Mouse (Mus musculus) spleen, adult 2 months (tissue): ENCODE results near the gene Cdk18. TPM values are rescaled to one million over a fixed set of nuclear protein-coding genes. Genes with fewer than 3 reads are reported as not detected.
A peak's percentile ranks its signal among the peaks of the same experiment; 100 is the strongest.

ENCODE experiments used
- DNase-seq, 2 experiments: peaks; one replicate each; pipeline versions ENCODE4 v3.0.0 to v3.0.0-alpha.2; 2012 to 2021; ENCODE audit warnings: low spot score in 2 of 2, low read depth in 1 of 2
- H3K27ac ChIP-seq: fragments of 200-500 bp; 2 replicates; pipeline ENCODE4 v1.5.1; 2012; ENCODE audit warnings: low read length, inconsistent platforms; ENCODE audit not compliant: insufficient read depth
- H3K27me3 ChIP-seq: fragments of 200-500 bp; 2 replicates; pipeline ENCODE4 v1.6.1; 2012; ENCODE audit warnings: mild to moderate bottlenecking, moderate library complexity, low read length, inconsistent platforms; ENCODE audit not compliant: control insufficient read depth, insufficient read depth
- H3K36me3 ChIP-seq: fragments of 200-500 bp; 2 replicates; pipeline ENCODE4 v1.6.1; 2012; ENCODE audit warnings: mild to moderate bottlenecking, low read length, inconsistent platforms; ENCODE audit not compliant: control insufficient read depth, insufficient read depth
- H3K4me1 ChIP-seq: fragments of 200-500 bp; 2 replicates; pipeline ENCODE4 v1.6.1; 2011; ENCODE audit warnings: inconsistent platforms; ENCODE audit not compliant: control insufficient read depth, insufficient read depth, insufficient read length
- H3K4me3 ChIP-seq: fragments of 200-500 bp; 2 replicates; pipeline ENCODE4 v1.5.1; 2011; ENCODE audit warnings: mild to moderate bottlenecking, inconsistent platforms; ENCODE audit not compliant: insufficient read depth, insufficient read length; ENCODE audit errors: extremely low read depth
- CTCF ChIP-seq: fragments of 200-500 bp; IDR thresholded peaks from 2 replicates; pipeline ENCODE4 v1.5.1; 2011; ENCODE audit warnings: mild to moderate bottlenecking, inconsistent platforms; ENCODE audit not compliant: insufficient read depth, insufficient read length, insufficient replicate concordance; ENCODE audit errors: extremely low read depth
- POLR2A ChIP-seq: fragments of 200-500 bp; IDR thresholded peaks from 2 replicates; pipeline ENCODE4 v1.6.1; 2011; ENCODE audit warnings: low read depth, low read length, inconsistent platforms
- WGBS: fragments of 180-500 bp; shearing (Covaris S2); methylation state at CpG from one replicate; pipeline ENCODE4 v1.1.7; 2018; 5-methylcytosine and 5-hydroxymethylcytosine counted together
- polyA plus RNA-seq: library from polyadenylated mRNA; depleted of rRNA; stranded (reverse); fragments of >200 nt; gene quantifications from 2 replicates; pipeline ENCODE4 v1.2.3, GENCODE M21; 2012

Gene Cdk18
- polyA plus RNA-seq, 1 experiment = 2.3 TPM

GRCm38 (mm10) chr1:132113098-132113497, 26.4 kb downstream of the Cdk18 start:
- no peak overlapping the region for H3K4me3 ChIP-seq
- no peaks in the 10 kb centered on the region for H3K27me3 ChIP-seq
- 59% methylated on average over 3 of the region's 3 CpGs for WGBS
- no peaks in the 10 kb centered on the region for H3K4me1 ChIP-seq
- no peak overlapping the region for H3K27ac ChIP-seq
- DNase-seq = no peak
- TF ChIP-seq POLR2A (no peak), CTCF (no peak)
- no peaks in the 10 kb centered on the region for H3K36me3 ChIP-seq

DNA sequence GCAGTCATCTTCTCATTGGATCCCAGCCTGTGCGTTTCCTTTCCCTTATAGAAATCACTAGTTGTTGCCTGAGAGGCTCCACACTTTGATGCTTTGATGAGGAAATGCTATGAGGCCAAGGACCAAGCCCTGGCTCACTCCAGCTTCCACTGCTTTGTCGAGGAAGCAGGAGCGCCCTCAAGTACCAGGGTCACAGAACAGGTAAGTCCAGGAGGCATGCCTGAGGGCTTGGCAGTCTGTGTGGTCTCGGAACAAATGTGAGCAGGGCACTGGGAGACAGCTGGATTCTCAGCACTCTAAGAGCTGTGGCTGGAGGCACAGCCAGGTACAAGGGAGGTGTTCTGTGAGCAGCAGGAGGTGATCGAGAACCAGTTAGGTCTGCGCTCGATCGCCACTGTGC, 27.1 kb downstream of the Cdk18 start:
- no peak overlapping the region for H3K4me3 ChIP-seq
- no peaks in the 10 kb centered on the region for H3K27me3 ChIP-seq
- H3K36me3 ChIP-seq = no peaks in the 10 kb centered on the region
- no peaks in the 10 kb centered on the region for H3K4me1 ChIP-seq
- no peak for TF ChIP-seq CTCF
- TF ChIP-seq POLR2A = no peak
- no peak for DNase-seq
- WGBS = 89% methylated on average over 8 of the region's 8 CpGs
- no peak overlapping the region for H3K27ac ChIP-seq

DNA sequence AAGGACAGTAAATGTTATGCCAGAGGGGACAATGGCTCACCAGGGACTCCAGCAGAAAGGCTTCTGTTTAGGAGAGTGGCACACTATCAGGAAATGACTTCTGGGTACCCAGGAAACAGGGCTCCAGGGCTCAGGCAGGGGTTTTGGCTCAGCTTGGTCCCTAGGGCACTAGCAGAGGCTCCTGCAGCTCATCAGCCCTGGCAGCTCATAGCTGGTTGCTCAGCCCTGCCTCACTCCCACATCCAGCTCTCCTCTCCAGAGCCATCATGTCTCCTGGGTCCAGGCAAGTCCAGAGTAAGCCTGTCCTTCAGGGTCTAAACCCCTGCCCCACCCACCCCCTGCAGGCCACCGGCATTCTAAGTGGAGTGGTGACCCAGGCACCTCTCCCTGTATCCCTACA, 28.1 kb downstream of the Cdk18 start:
- WGBS = 88% methylated on average over 1 of the region's 1 CpGs
- H3K27ac ChIP-seq = no peak overlapping the region
- H3K27me3 ChIP-seq = no peaks in the 10 kb centered on the region

DNA sequence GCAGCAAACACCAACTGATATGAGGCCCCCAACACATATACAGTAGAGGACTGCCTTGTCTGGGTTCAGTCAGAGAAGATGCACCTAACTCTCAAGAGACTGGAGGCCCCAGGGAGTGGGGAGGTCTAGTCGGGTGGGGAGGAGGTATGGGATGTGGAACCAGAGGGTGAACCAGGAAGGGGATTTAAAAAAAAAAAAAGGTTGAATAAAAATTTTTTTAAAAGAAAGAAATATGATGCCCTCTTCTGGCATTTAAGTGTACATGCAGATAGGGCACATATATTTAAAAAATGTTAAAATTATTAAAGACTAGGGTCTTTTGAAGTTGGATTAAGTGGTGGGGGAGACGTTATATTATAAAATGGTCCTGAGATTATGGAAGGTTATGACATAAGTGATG, 30.1 kb downstream of the Cdk18 start:
- WGBS = 9% methylated on average over 2 of the region's 2 CpGs
- no peak for TF ChIP-seq POLR2A
- no peak for TF ChIP-seq CTCF

More for the DNA sequence above, 28.1 kb downstream of the Cdk18 start:
- TF ChIP-seq POLR2A = no peak
- TF ChIP-seq CTCF = no peak
- Histone ChIP-seq H3K4me3 (no peak overlapping the region), H3K4me1 (no peaks in the 10 kb centered on the region), H3K36me3 (no peaks in the 10 kb centered on the region)
- DNase-seq = no peak

GRCm38 (mm10) chr1:132104353-132104752, 35.1 kb downstream of the Cdk18 start:
- Histone ChIP-seq H3K4me3 (no peak overlapping the region), H3K4me1 (peaks cover 8% of the 10 kb centered on the region; the same call in 1 of the 2 replicates), H3K27ac (no peak overlapping the region), H3K36me3 (no peaks in the 10 kb centered on the region), H3K27me3 (no peaks in the 10 kb centered on the region)
- DNase-seq = no peak
- TF ChIP-seq CTCF (no peak), POLR2A (no peak)
- WGBS = 81% methylated on average over 14 of the region's 14 CpGs

More for the DNA sequence above, 30.1 kb downstream of the Cdk18 start:
- no peaks in the 10 kb centered on the region for H3K27me3 ChIP-seq
- H3K27ac ChIP-seq = no peak overlapping the region
- no peaks in the 10 kb centered on the region for H3K4me1 ChIP-seq
- no peaks in the 10 kb centered on the region for H3K36me3 ChIP-seq
- no peak overlapping the region for H3K4me3 ChIP-seq
- DNase-seq = no peak

DNA sequence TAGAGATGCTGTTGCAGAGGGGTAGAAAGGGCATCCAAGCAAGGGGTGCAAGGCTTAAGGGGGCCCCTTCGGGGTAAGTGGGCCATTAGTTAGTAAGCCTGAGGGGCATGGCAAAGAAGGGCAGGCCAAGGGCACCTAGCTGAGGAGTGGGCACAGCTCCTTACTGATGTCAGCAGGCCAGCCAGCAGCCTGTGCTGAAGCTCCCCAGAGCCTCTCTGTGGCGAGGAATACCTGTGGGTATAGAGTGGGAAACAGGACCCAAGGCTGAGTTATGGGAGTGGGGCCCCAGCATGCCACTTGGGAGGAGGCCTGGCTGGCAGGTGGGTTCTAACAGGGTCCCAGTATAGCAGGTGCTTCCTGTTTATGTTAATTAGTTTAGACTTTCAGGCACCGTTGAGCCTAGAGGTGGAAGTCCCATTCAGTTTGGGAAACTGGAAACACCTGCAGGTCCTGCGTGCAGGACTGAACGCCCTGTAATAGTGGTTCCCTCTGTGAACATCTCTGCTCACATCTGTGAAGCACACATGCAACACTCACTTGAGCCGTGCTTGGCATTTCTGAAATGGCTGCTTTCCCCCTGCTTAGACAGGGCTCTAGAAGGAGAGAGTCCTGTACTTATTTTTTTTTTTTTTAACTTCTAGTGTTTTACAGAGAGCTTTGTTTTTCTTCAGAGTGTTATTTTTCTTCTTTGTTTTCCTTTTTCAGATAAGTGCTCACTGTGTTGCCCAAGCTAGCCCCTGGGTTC, 37.4 kb downstream of the Cdk18 start:
- no peak for DNase-seq
- WGBS = 25% methylated on average over 6 of the region's 6 CpGs
- H3K27ac ChIP-seq = peak overlapping the region; percentile 14; the same call in 1 of the 2 replicates

DNA sequence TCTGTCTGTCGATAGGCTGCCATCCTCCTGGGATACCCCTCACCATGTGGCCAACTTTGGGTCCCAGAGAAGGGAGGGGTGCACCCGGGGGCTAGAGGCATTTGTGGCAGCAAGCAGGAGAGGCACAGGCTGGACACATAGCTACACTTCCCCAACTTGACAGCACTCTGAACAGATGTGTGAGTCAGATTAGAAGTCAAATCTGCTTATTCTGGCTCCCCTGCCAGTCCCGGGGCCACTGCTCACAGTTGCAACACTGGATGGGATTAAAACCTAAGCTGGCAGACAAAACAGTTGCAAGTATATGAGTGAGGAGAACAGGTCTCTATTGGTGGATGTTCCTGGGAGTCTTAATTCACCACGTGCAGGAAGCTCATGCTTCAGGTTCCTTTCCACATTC, 39.7 kb downstream of the Cdk18 start:
- TF ChIP-seq POLR2A (no peak), CTCF (no peak)
- Histone ChIP-seq H3K36me3 (no peaks in the 10 kb centered on the region), H3K27me3 (no peaks in the 10 kb centered on the region), H3K4me1 (peaks cover 18% of the 10 kb centered on the region), H3K27ac (no peak overlapping the region), H3K4me3 (no peak overlapping the region)
- DNase-seq = no peak
- 19% methylated on average over 4 of the region's 4 CpGs for WGBS

More for the DNA sequence above, 37.4 kb downstream of the Cdk18 start:
- H3K4me3 ChIP-seq = no peak overlapping the region
- H3K27me3 ChIP-seq = no peaks in the 10 kb centered on the region
- peaks cover 14% of the 10 kb centered on the region for H3K4me1 ChIP-seq
- no peaks in the 10 kb centered on the region for H3K36me3 ChIP-seq
- TF ChIP-seq CTCF = no peak
- TF ChIP-seq POLR2A = no peak
